Mouse (Mus musculus): ENCODE data around the gene Ddx50.

- TF ChIP-seq CTCF (IDR thresholded peaks at IDR 0.05; ENCODE audit: borderline replicate concordance, extremely low read depth, insufficient read depth, insufficient read length) (no peak), POLR2A (IDR thresholded peaks at IDR 0.05; ENCODE audit: borderline replicate concordance, extremely low read depth, insufficient read depth, insufficient read length, poor library complexity, severe bottlenecking) (no peak)
Measured at GRCm38 (mm10) chr10:62601833-62602176, 49.2 kb downstream of the Ddx50 start.
